8 mouse cellular contexts compared by ENCODE assay signal in the genomic region with DNA sequence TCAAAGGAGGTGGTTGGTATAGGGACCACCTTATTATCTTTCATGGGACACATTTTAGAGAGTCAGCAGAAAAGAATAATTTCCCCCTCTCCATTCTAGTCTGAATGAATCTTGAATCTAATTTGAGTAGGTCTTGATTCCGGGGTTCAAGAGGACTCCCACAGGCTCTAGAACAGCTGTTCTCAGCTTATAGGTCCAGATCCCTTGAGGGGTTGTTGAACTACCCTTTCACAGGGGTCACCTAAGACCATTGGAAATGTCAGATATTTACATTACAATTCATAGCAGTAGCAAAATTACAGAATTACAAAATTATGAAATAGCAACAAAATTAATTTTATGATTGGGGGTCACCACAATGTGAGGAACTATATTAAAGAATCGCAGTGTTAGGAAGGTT. TPM values are rescaled to one million over a fixed set of nuclear protein-coding genes. Genes with fewer than 3 reads are reported as not detected.
A peak's percentile ranks its signal among the peaks of the same experiment; 100 is the strongest.
DNase-seq lines count a peak whose midpoint lies in the region; ATAC-seq lines count a peak whose summit lies in the region.

No protein-coding gene starts in this region.

- H3K4me1 ChIP-seq in liver, embryonic 11.5 days (replicated peaks; ENCODE audit: control insufficient read depth, insufficient read depth, low read length) = peaks cover 7% of the 10 kb centered on the region
- H3K4me1 ChIP-seq in forebrain, embryonic 16.5 days (replicated peaks; ENCODE audit: control insufficient read depth, insufficient read depth, low read length) = peaks cover 23% of the 10 kb centered on the region
- H3K4me1 ChIP-seq in limb, embryonic 13.5 days = peaks cover 9% of the 10 kb centered on the region
- H3K4me1 ChIP-seq in neural tube, embryonic 15.5 days = peaks cover 24% of the 10 kb centered on the region

- no peak overlapping the region for H3K27ac ChIP-seq in liver, embryonic 11.5 days (ENCODE audit: low read depth, low read length)
- H3K27ac ChIP-seq in forebrain, embryonic 16.5 days (ENCODE audit: low read length) = peak overlapping the region; percentile 90
- H3K27ac ChIP-seq in limb, embryonic 13.5 days = no peak overlapping the region
- peak overlapping the region; percentile 92 for H3K27ac ChIP-seq in neural tube, embryonic 15.5 days (replicated peaks)

- H3K36me3 ChIP-seq in liver, embryonic 11.5 days (ENCODE audit: control insufficient read depth, insufficient read depth, low read length) = no peaks in the 10 kb centered on the region
- no peaks in the 10 kb centered on the region for H3K36me3 ChIP-seq in forebrain, embryonic 16.5 days (ENCODE audit: control insufficient read depth, insufficient read depth)
- H3K36me3 ChIP-seq in limb, embryonic 13.5 days = no peaks in the 10 kb centered on the region
- H3K36me3 ChIP-seq in neural tube, embryonic 15.5 days = no peaks in the 10 kb centered on the region

- H3K9me3 ChIP-seq in liver, embryonic 11.5 days (ENCODE audit: control insufficient read depth, low read length) = no peaks in the 10 kb centered on the region
- H3K9me3 ChIP-seq in forebrain, embryonic 16.5 days (ENCODE audit: control insufficient read depth, low read length) = no peaks in the 10 kb centered on the region
- no peaks in the 10 kb centered on the region for H3K9me3 ChIP-seq in limb, embryonic 13.5 days
- H3K9me3 ChIP-seq in neural tube, embryonic 15.5 days (replicated peaks) = no peaks in the 10 kb centered on the region

- no peak overlapping the region for H3K9ac ChIP-seq in liver, embryonic 11.5 days (ENCODE audit: low read depth, low read length)
- peak overlapping the region; percentile 83 for H3K9ac ChIP-seq in forebrain, embryonic 16.5 days (replicated peaks; ENCODE audit: low read depth, low read length)
- H3K9ac ChIP-seq in limb, embryonic 13.5 days = peak overlapping the region; percentile 75; the same call in 1 of the 2 replicates
- no peak overlapping the region for H3K9ac ChIP-seq in neural tube, embryonic 15.5 days (replicated peaks)

- peak overlapping the region; percentile 74 for H3K4me2 ChIP-seq in liver, embryonic 11.5 days
- peak overlapping the region; percentile 79 for H3K4me2 ChIP-seq in forebrain, embryonic 16.5 days (ENCODE audit: low read length)
- peak overlapping the region; percentile 68 for H3K4me2 ChIP-seq in limb, embryonic 13.5 days (replicated peaks)
- peak overlapping the region; percentile 62 for H3K4me2 ChIP-seq in neural tube, embryonic 15.5 days

- 66% methylated on average over 2 of the region's 2 CpGs for WGBS in liver, embryonic 11.5 days
- WGBS in forebrain, embryonic 16.5 days = 68% methylated on average over 2 of the region's 2 CpGs
- WGBS in limb, embryonic 13.5 days = 60% methylated on average over 2 of the region's 2 CpGs
- WGBS in neural tube, embryonic 15.5 days = 52% methylated on average over 2 of the region's 2 CpGs

- ATAC-seq in liver, embryonic 11.5 days (replicated peaks; ENCODE audit: low FRiP score) = no peak
- ATAC-seq in forebrain, embryonic 16.5 days = 0 out of 2 replicates have a peak, but pooled peaks have one; percentile 10
- ATAC-seq in limb, embryonic 13.5 days (ENCODE audit: low FRiP score, low read depth) = no peak
- ATAC-seq in neural tube, embryonic 15.5 days (ENCODE audit: low FRiP score) = no peak
- no peak for ATAC-seq in activated CD4-positive, CD25-positive, alpha-beta regulatory T cell, adult 4 months

- H3K4me3 ChIP-seq in liver, embryonic 11.5 days (ENCODE audit: low read depth, low read length) = no peak overlapping the region; the same call in 1 of the 2 replicates
- peak overlapping the region; percentile 65 for H3K4me3 ChIP-seq in forebrain, embryonic 16.5 days (replicated peaks; ENCODE audit: low read length)
- peak overlapping the region; percentile 50 for H3K4me3 ChIP-seq in limb, embryonic 13.5 days
- H3K4me3 ChIP-seq in neural tube, embryonic 15.5 days (replicated peaks) = peak overlapping the region; percentile 60

- no peaks in the 10 kb centered on the region for H3K27me3 ChIP-seq in liver, embryonic 11.5 days (replicated peaks; ENCODE audit: control insufficient read depth, insufficient read depth, low read length)
- no peaks in the 10 kb centered on the region for H3K27me3 ChIP-seq in forebrain, embryonic 16.5 days (replicated peaks; ENCODE audit: control insufficient read depth, insufficient read depth, low read length)
- H3K27me3 ChIP-seq in limb, embryonic 13.5 days = no peaks in the 10 kb centered on the region
- no peaks in the 10 kb centered on the region for H3K27me3 ChIP-seq in neural tube, embryonic 15.5 days (replicated peaks)

- DNase-seq in liver, embryonic 11.5 days (ENCODE audit: low spot score) = no peak
- DNase-seq in liver = no peak
- DNase-seq in kidney, adult 11 months = no peak
- no peak for DNase-seq in urinary bladder, postnatal 36 days (ENCODE audit: low spot score in 2 of 2)

RNA-seq across cellular contexts. Expression of a gene that starts 54.0 kb away (rescaled TPM):
- polyA plus RNA-seq in liver, embryonic 11.5 days (2014; fragmentation: Nextera tagmentation; extraction: Ambion mirVana) = 15.2 and 15.4 TPM in 2 replicates
- 147 TPM in 2 replicates for polyA plus RNA-seq in forebrain, embryonic 16.5 days (2015; fragmentation: Nextera tagmentation; extraction: Ambion mirVana)
- polyA plus RNA-seq in limb, embryonic 13.5 days (2015; fragmentation: Nextera tagmentation; extraction: Ambion mirVana) = 22.5 and 22.8 TPM in 2 replicates
- polyA plus RNA-seq in neural tube, embryonic 15.5 days (2015; fragmentation: Nextera tagmentation; extraction: Ambion mirVana) = 117 and 134 TPM in 2 replicates
- 1 to 10 TPM; 2.5 to 3.3 TPM for polyA plus RNA-seq in activated CD4-positive, CD25-positive, alpha-beta regulatory T cell, adult 4 months (2017; shearing (Covaris generic))

Comparison
In these comparisons a context has a peak if more than half of its experiments do, and no peak if none do; other contexts are left out.
1. H3K27ac ChIP-seq: peak in forebrain, embryonic 16.5 days (single experiment) and neural tube, embryonic 15.5 days (single experiment); none in liver, embryonic 11.5 days (single experiment) and limb, embryonic 13.5 days (single experiment).
2. H3K9ac ChIP-seq: peak in forebrain, embryonic 16.5 days (single experiment) and limb, embryonic 13.5 days (single experiment); none in liver, embryonic 11.5 days (single experiment) and neural tube, embryonic 15.5 days (single experiment).
3. Peak in every context shown above with its lines, with median percentiles within 50 percentile points of each other: H3K4me2 ChIP-seq.